Mouse (Mus musculus) ES-E14 (cell line): Measurements from ENCODE around the gene Acrv1.

Experiments
- CHD2 ChIP-seq: IDR thresholded peaks from 2 replicates; pipeline ENCODE4 v1.6.1; 2014; ENCODE audit warnings: mild to moderate bottlenecking, low read depth, low read length, inconsistent platforms
- HCFC1 ChIP-seq: IDR thresholded peaks from 2 replicates; pipeline ENCODE4 v1.6.1; 2012; ENCODE audit warnings: low read length, inconsistent platforms, borderline replicate concordance; ENCODE audit not compliant: insufficient read depth
- ZC3H11A ChIP-seq: IDR thresholded peaks from 2 replicates; pipeline ENCODE4 v1.6.1; 2012; ENCODE audit warnings: low read depth, mild to moderate bottlenecking, inconsistent platforms, low read length, borderline replicate concordance
- ZNF384 ChIP-seq: IDR thresholded peaks from 2 replicates; pipeline ENCODE4 v1.6.1; 2012; ENCODE audit warnings: low read depth, low read length, inconsistent platforms

GRCm38 (mm10) chr9:36692920-36693319 lies at the start of gene Acrv1:
- TF ChIP-seq ZC3H11A (no peak), HCFC1 (no peak), ZNF384 (no peak), CHD2 (no peak)
